Mouse (Mus musculus): ENCODE data around the gene Bcl2l14.

Bcl2l14 gene

DNA sequence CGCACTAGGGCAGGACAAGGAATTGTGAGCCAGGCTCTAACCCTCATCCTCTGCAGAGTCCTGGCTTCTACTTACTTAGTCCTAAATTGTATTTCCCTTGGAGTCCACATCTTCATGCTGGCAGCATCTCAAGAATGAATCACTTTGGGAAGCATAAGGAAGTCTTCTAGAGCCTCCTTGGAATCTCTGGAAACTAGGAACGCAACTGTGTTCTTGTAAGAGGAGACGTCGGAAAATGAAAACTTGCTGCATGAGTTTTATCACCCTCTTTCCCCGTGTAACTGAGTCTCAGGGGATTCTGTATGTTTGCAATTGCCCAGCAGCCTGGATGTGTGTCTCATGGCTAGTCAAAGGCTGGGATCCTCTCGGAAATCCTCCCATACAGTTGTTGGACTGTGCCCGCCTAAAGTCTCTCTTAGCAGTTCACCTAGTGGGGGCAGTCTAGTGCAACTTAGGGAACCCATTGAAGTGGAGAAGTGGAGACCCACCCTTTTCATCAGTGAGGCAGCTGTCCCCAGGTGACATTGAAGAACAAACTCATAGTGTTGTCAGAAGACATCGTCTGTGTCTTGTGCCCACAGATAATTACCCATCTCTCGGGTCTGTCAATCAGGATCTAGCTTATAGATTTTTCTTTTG lies 34.2 kb downstream of the Bcl2l14 start:
- ChIA-PET CTCF (interaction anchor here in 3 of 4 experiments (0.6 to 1.3 kb wide), 4 partner anchors 177 to 432 kb away, joined by 3 to 13 read pairs (median 3); no protein-coding TSS in a partner anchor), POLR2A (interaction anchor here in 3 of 4 experiments (1.0 to 1.3 kb wide), 4 partner anchors 9 to 54 kb away, joined by 3 read pairs; no protein-coding TSS in a partner anchor)

DNA sequence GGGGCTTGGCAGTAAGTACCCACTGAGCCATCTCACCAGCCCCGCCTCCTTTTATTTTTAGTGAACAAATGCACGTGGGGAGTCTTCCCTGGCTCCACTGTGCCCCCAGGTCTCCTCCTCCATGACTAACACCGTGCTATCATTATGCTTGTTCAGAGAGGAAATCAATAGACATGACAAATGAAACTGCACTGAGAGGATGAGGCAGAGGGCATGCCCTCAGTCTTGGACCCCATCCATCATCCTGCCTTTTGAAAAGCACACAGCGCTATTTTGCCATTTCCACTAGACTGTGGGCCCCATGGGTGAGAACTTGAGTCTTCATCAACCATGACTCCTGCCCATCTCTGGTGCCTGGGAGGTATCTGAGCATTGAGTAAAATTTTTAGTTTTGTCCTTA lies 35.5 kb downstream of the Bcl2l14 start:
- ChIA-PET POLR2A (interaction anchor here in 1 of 4 experiments (1.4 kb wide), 1 partner anchor 14 kb away, joined by 4 read pairs; no protein-coding TSS in a partner anchor), CTCF (no interaction called here)

DNA sequence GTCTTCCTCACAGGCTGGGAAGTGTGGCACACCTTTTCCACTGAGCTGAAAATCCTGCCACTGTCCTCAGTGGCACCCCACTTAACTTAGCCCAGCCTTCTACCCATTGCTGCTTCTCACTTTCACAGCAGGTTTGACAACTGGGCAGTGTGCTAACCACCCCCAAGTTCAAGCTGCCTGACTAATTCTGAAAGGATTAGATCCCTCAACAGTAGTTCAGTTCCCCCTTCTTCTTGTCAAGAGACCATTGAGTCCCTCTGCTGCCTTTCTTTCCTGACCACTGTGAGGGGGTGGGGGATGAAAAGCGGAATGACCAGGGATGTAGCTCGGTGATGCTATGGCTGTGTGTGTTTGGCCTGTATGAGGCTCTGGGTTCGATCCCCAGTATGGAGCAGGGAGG lies 37.2 kb downstream of the Bcl2l14 start:
- CTCF ChIA-PET = interaction anchor here in 1 of 4 experiments (0.7 kb wide), 1 partner anchor 17 kb away, joined by 3 read pairs; no protein-coding TSS in a partner anchor
- POLR2A ChIA-PET = interaction anchor here in 1 of 4 experiments (0.6 to 0.7 kb wide), 2 partner anchors 192 to 724 kb away, joined by 3 to 5 read pairs; no protein-coding TSS in a partner anchor

DNA sequence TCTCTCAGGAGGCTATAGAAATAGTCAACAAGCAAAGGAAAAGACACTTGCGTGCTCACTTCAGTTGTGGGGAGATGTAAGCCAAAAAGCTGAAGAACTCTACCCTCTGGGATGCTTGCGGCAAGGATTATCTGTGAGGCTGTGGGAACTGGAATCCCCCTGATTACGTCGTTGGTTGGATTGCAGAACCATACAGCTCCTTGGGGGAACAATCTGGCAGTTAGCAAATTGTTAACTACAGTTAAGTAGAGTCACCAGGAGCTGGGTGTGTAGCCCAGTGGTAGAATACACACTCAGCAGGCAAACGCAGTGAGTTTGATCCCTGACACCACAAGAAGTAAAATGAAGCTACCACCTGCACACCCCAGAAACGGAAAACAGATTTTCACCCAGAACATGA lies 37.9 kb downstream of the Bcl2l14 start:
- ChIA-PET POLR2A (interaction anchor here in 2 of 4 experiments (0.7 to 2.1 kb wide), 2 partner anchors 17 to 136 kb away, joined by 3 to 5 read pairs; no protein-coding TSS in a partner anchor), CTCF (no interaction called here)

DNA sequence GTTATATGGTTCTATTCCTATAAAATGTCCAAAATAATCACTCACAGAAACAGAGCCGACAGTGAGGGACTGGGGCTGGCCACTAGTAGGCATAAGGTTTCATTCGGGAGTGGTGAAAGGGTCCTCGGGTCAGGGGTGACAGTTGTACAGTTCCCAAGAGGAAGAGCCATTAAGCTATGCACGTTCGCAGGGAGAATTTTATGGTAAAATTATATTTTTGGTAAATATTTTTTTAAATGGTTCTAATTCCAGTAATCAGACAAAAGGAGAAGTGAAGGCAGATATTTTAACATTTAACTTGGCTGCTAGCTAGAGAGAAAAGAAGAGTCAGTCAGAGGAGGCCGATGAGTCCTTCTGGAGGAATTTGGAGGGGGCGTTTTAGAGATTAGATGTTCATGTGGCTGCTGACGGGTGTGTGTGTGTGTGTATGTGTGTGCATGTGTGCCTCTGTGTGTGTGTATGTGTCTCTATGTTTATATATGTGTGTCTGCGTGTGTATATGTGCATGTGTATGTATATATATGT lies 38.8 kb downstream of the Bcl2l14 start:
- ChIA-PET POLR2A (interaction anchor here in 2 of 4 experiments (0.6 to 2.1 kb wide), 2 partner anchors 18 to 19 kb away, joined by 5 read pairs; no protein-coding TSS in a partner anchor), CTCF (interaction anchor here in 1 of 4 experiments (0.6 kb wide), 1 partner anchor 103 kb away, joined by 7 read pairs; no protein-coding TSS in a partner anchor)

DNA sequence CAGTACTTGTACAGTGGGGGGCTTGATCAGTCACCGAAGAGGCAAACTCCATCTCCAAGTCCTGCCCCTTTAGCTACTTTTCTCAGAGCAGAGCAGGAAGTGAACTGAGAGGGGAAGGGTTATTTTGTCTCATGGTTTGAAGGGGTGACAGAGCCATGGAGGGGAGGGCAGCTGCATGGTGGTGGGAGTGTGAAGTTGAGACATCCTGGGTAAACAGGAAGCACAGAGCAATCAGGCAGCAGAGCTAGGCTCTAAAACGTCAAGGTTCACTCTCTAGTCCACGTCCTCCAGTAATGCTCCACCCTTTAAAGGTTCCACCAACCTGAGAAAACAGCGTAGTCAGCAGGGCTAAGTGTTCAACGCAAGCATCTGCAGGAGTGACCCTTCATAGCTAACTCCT lies 40.8 kb downstream of the Bcl2l14 start:
- CTCF ChIA-PET = no interaction called here
- POLR2A ChIA-PET = interaction anchor here in 1 of 4 experiments (0.9 to 1.0 kb wide), 2 partner anchors 12 to 31 kb away, joined by 3 read pairs; no protein-coding TSS in a partner anchor

DNA sequence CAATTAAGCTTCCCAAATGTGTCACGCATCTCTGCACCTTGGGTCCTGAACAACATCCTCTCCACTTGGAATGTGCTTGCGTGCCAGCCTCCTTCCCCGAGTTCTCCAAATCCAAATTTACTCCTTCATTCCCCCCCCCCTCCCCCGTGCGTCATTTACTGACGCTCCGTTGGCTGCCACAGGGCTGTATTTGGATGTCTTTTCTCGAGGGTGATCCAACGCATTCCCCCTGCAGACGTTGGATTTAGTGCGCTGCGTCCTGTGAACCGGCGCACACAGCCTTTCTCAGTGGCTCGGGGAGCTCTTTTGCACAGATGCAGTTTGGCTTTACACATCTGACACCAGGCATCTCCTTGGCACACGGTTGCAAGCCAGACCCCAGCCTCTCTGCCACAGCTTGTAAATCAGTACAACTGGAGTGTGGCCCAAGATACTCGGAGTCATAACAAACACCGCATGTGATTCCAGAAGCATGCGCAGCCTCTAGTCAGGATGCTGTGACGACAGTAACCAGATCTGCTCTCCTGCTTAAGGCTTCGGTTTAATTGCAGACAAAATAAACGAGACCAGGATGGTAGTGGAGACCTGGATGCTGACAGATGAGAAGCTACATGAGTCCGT lies 43.4 kb downstream of the Bcl2l14 start:
- CTCF ChIA-PET = interaction anchor here in 3 of 4 experiments (0.6 to 1.8 kb wide), 7 partner anchors 41 to 182 kb away, joined by 3 to 18 read pairs (median 4); no protein-coding TSS in a partner anchor
- POLR2A ChIA-PET = interaction anchor here (0.6 to 3.2 kb wide), 10 partner anchors 9 to 405 kb away, joined by 3 to 10 read pairs (median 4); no protein-coding TSS in a partner anchor

DNA sequence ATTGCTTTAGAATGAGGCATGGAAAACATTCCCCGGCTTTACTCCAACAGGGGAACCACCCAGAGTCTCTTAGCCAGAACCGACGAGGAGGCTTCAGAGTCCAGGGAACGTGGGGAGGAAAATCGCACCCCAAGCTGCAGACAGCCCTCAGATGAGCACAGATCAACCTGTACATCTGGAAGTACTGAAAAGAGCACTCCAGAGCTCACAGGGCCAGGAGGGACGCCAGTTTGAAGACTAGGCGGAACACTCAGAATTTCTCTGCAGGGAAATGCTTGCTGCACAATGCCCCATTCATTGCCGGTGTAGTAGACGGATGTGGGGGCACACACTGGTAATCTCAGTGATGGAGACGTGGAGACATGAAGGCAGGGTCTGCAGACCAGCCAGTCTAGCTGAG lies 43.9 kb downstream of the Bcl2l14 start:
- ChIA-PET CTCF (interaction anchor here in 2 of 4 experiments (0.6 to 1.8 kb wide), 3 partner anchors 147 to 178 kb away, joined by 4 to 5 read pairs (median 4); no protein-coding TSS in a partner anchor), POLR2A (interaction anchor here in 2 of 4 experiments (1.3 to 3.2 kb wide), 5 partner anchors 9 to 180 kb away, joined by 3 to 10 read pairs (median 4); no protein-coding TSS in a partner anchor)

DNA sequence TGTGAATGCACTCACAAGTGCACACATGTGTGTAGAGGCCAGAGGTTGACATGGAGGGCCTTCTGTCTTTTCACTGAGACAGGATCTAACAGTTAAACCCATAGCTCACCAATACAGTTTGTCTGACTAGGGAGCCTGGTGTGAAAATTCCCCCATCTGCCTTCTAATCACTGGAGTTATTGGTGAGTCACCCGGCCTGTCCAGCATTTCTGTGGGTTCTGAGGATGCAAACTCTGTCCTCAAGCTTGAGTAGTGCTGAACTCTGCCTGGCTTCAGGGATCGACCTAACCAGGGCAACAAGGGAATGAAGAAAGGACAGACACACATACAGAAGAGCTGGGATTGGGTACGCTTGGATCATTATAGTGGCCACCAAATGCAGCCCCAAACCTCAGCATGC lies 45.6 kb downstream of the Bcl2l14 start:
- CTCF ChIA-PET = no interaction called here
- POLR2A ChIA-PET = interaction anchor here in 1 of 4 experiments (1.0 to 1.5 kb wide), 2 partner anchors 9 to 11 kb away, joined by 3 to 4 read pairs; no protein-coding TSS in a partner anchor

DNA sequence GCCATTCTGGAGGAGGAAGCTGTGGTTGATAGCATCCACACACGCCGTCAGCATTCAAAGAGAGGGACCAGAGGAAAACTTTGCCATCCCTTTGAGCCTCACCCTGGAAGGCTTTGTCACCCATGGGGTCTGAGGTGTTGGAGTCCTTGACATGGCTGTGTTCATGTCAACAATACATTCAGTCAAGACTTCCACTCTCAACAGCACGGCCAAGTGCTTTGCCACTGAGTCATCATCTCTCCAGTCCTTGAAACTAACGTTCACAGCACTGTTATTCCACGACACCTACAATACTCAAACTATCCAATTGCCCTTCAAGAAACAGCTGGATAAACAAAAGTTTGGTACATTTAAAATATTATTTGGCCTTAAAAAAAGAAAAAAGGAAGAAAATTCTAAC lies 46.1 kb downstream of the Bcl2l14 start:
- ChIA-PET CTCF (no interaction called here), POLR2A (interaction anchor here in 1 of 4 experiments (0.7 to 1.5 kb wide), 4 partner anchors 8 to 524 kb away, joined by 3 to 4 read pairs (median 4); no protein-coding TSS in a partner anchor)

DNA sequence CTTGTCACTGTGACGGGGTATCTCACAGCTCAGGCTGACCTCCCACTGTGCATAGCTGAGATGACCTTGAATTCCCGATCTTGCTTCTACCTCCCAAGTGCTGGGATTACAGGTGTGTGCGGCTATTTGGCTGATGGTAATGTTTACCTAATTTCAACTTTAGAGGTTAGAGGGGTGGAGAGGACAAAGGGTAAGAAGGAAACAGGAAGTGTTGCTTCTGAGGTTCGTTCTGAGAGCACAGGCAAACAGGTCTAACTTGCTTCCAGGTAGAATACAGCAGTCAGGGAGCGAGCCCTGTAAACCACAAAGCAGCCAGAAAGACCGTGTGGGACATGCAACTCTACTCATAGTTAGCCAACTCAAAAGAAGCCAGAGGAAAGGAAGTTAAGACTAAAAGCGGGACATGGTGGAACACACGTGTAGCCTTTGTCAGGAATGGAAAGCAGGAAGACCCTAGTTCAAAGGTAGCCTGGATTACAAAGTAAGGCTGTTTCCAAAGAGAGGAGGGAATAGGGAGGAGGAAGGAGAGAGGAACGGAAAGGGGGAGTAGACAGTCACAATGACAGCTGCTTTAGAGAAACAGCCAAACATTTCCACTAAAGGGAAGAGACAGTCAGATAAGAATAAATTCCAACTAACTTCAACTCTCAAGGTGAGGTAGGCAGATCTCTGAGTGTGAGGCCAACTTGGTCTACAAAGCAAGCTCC lies 47.2 kb downstream of the Bcl2l14 start:
- POLR2A ChIA-PET = interaction anchor here in 2 of 4 experiments (0.7 to 1.5 kb wide), 4 partner anchors 9 to 525 kb away, joined by 3 to 5 read pairs (median 4); no protein-coding TSS in a partner anchor
- CTCF ChIA-PET = interaction anchor here in 2 of 4 experiments (0.6 to 1.3 kb wide), 2 partner anchors 101 to 178 kb away, joined by 3 read pairs; no protein-coding TSS in a partner anchor

DNA sequence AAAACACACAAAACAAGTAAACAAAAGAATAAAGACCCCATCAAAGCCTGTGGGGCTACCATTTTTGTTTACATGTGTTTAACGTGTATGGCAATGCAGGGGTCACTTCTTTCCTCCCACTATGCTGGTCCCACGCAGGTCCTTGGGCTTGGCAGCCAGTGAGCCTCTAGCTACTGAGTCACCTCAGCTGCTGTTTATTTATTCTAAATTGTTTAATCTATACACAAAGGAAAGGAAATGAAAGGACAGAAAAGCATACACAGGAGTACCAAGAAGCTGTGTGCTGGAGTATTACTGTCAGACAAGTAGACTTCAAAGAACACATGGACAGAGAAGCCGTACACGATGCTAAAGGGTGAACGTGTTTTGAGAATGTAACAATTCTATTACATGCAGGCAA lies 47.8 kb downstream of the Bcl2l14 start:
- ChIA-PET POLR2A (interaction anchor here in 2 of 4 experiments (0.6 to 0.9 kb wide), 2 partner anchors 168 to 198 kb away, joined by 3 to 5 read pairs; no protein-coding TSS in a partner anchor), CTCF (interaction anchor here in 1 of 4 experiments (1.3 kb wide), 1 partner anchor 177 kb away, joined by 3 read pairs; no protein-coding TSS in a partner anchor)

DNA sequence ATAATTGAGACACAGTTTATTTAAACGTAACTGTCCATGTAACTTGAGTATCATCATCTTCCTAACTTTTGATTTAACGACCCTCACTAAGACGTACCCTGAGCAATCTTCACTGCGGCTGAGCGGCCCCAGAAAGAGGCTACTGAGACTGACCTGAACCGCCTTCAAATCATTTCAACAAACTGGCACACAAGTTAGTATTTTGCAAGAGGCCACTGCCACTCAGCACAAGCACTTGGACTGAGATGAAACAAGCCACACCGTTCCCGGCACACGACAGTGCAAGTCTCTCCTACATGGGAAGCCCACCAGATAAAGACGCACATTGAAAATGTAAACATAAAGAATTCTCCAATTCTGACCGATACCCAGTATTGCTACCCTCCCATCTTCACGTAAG lies 52.3 kb downstream of the Bcl2l14 start:
- POLR2A ChIA-PET = interaction anchor here in 1 of 4 experiments (2.1 kb wide), 1 partner anchor 8 kb away, joined by 4 read pairs; no protein-coding TSS in a partner anchor
- CTCF ChIA-PET = no interaction called here

DNA sequence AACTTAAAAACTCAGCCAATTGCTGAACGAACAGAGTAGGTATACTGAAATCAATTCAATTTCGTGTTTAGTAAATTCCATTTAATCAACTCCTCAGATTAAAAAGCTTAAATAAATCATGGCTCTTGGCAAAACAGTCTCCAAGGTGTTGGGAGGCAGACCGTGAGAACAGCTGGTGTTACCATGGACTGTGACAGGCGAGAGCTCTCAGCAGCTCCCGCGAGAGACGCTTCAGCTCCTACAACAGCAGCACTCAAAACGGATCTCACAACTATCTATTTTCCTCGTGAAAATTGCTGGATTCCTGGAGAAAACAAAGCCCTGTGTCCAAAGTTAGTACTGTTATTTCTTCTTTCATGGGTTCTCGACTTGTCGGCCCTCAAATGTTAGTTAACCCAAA lies 53.8 kb downstream of the Bcl2l14 start:
- ChIA-PET CTCF (no interaction called here), POLR2A (interaction anchor here in 2 of 4 experiments (0.5 to 0.7 kb wide), 2 partner anchors 8 to 237 kb away, joined by 3 read pairs; no protein-coding TSS in a partner anchor)

DNA sequence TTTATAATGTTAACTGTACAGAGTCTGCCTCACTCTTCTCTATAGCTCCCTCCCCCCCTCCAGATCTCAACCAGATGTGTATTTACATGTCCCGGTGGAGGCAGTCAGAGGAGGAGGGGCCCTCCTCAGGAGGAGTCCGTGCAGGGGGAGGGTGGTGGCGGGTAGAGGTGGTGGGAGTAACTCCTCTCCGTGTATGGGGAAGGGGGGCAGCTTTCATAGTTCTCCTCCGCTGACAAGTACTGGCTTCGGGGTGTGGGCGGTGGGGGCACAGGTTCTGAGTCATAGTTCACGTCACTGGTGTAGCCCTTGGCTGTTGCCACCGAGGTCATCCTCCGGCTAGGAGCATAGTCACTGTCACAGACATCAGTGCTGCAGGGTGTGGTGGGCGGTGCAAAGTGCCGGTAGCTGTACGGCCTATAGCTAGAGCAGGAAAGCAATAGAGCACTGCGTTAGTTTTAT lies 54.6 kb downstream of the Bcl2l14 start:
- POLR2A ChIA-PET = interaction anchor here in 1 of 4 experiments (0.7 to 2.8 kb wide), 4 partner anchors 9 to 486 kb away, joined by 3 to 10 read pairs (median 8); no protein-coding TSS in a partner anchor
- CTCF ChIA-PET = interaction anchor here in 1 of 4 experiments (1.8 kb wide), 1 partner anchor 170 kb away, joined by 6 read pairs; no protein-coding TSS in a partner anchor

DNA sequence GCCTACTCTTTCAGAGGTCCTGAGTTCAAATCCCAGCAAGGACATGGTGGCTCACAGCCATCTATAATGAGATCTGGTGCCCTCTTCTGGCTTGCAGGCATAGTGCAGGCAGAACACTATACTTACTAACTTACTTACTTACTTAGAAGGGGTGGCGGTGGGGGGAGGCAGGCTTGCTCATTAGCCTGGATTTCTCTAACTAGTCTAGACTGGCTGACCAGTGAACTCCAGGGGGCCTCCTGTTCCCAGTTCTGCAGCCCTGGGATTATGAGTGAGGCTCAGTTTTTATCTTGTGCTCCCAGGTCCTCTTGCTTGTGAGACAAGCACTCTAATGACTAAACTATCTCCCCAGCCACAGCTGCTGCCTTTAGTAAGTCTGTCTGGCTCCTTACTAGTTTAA lies 58.0 kb downstream of the Bcl2l14 start:
- ChIA-PET CTCF (no interaction called here), POLR2A (no interaction called here)

DNA sequence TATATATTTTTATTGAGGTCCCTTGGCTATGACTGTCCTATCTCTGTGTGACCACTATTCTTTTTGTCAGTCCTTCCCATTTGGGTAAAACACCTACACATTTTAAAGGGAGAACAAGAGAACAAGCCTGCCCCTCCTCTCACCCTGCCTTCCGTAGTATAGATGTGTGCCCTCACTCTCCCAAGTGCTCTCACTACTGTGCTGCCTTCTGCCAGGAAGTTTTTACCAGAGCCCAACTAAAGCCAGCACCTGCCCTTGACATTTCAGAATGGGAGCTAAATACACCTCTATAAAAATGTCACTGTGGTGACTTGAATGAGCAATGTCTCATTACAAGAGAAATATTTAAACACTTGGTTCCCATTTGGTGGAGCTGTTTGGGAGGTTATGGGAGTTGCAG lies 62.3 kb downstream of the Bcl2l14 start:
- CTCF ChIA-PET = no interaction called here
- POLR2A ChIA-PET = interaction anchor here in 1 of 4 experiments (0.5 kb wide), 1 partner anchor 78 kb away, joined by 3 read pairs; no protein-coding TSS in a partner anchor

DNA sequence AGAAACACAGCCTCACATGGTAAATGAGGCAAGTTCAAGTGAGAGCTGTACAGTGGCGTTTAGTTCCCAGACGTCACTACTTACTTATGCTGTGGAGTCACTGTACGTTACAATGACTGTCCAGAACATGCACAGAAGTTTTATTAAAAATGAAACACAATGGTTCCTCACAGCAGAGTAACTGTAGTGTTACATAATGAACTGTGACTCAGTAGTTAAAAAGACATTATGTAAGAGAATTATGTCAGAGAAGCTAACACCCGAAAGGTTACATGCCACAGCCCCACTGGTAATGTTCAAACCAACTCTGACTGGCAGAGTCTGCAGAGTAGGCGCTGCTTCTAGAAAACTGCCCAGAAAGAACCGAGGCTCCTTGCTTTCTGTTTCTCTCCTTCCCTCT lies 65.1 kb downstream of the Bcl2l14 start:
- ChIA-PET POLR2A (interaction anchor here in 1 of 4 experiments (2.6 kb wide), 1 partner anchor 9 kb away, joined by 9 read pairs; no protein-coding TSS in a partner anchor), CTCF (no interaction called here)
